Mouse (Mus musculus): ENCODE data around the gene Alyref.
"Not testable (repeated sequence)": the region's sequence is repeated elsewhere in the genome, so short reads cannot be mapped to it uniquely, and the experiment has no call there.

The Alyref gene

GRCm38 (mm10) chr11:120572752-120573584, 25.2 kb downstream of the Alyref start, which contains the start of gene P4hb:
TSS of gene P4hb (minus strand) at chr11:120573253.
- peak; percentile 99 to 100 for DNase-seq

GRCm38 (mm10) chr11:120572417-120572751, 25.8 kb downstream of the Alyref start:
- no peak for DNase-seq

DNA sequence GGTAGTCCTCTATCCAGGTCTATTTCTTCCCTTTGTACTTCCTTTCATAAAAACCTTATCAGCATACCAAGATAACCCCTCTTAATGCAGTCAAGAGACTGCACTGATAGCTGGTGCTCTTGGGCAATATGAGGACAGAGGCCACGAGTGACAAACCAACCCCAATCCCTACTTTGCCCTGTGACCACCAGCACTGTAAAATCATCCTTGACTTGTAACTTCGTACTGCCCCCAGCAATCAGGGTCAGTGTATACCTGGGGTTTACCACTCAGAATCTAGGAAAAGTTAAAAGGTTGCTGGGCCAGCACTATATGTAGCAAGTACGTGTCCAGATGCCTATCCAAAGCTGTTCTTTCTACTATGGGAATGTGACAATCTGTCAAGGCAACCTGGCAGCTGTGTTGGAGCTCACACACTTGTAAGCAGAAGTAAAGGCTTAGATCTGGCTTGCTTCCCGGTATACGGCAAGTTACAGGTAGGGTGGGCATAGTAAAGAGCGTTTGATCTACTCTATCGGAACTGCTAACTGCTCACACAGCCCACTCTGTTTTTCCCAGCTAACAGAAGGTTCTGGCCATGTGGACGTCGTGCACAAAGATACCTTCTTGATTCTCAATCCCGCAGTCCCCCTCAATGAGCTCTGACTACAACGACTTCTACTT, 26.3 kb downstream of the Alyref start:
- DNase-seq, result no peak

DNA sequence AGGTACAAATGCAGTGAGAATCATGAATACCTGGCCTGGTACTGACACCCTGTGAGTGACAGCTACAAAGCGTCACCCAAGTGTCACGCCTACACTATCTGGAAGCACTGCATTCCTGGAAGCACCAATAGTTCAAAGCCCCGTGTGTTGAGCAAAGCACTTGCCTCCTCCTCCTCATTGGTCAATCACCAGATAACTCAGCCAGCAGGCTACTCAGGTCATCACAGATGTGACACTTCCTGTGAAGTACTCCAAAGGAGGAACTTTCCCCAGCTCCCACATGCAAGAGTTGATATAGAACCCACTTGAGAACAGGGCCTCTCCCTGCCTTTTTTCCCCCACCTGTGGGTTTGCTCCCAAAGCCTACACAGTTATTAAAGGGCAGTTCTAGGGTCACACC, 27.0 kb downstream of the Alyref start:
- DNase-seq, result no peak

DNA sequence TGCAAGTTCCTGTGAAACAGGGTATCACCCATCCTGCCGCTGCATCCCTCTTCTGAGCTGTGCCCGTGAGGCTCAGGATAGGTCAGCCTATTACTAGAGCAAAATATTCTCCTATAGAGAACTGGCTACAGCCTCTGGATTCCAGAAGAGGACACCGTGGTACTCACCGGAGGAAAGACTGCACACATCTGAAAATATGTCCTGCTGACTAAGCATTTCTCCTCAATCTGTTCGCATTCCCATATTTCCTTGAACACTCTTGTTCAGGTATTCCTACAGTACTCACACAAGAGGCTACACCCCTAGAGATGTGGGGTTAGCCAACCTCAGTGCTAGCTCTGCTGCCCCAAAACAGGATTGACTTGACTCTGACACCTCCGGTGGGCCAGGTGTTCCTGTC, 29.8 kb downstream of the Alyref start:
- no peak for DNase-seq

GRCm38 (mm10) chr11:120565114-120565513, 33.1 kb downstream of the Alyref start:
- DNase-seq, result no peak

DNA sequence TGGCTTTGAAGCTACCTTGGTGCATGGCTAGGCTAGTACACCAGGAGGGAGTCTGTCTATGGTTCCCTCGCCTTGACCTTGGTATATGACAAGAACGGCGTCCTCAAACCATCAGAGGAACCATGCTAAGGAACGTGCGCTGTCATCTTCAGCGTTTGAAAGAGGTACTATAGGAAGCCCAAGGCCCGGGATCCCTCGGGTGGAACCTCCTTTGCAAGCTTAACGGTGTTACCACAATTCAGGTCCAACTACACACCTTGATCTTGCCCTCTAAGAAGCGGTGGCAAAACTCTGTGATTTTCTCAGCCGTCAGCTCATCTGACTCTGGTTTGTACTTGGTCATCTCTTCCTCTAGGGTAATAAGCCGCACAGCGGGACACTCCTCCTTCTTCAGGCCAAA, 35.2 kb downstream of the Alyref start:
- DNase-seq, result no peak

- no peak for DNase-seq
These were observed 37.0 kb downstream of the Alyref start for GRCm38 (mm10) chr11:120560952-120561728.

DNA sequence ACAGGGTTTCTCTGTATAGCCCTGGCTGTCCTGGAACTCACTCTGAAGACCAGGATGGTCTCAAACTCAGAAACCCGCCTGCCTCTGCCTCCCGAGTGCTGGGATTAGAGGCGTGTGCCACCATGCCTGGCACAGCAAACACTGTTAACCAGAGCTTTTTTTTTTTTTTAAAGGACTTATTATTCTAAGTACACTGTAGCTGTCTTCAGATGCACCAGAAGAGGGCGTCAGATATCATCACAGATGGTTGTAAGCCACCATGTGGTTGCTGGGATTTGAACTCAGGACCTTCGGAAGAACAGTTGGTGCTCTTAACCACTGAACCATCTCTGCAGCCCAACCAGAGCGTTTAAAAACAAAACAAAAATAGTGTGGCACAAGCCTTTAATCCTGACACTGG, 39.3 kb downstream of the Alyref start:
- not testable (repeated sequence) for DNase-seq

- no peak for DNase-seq
These were observed 42.9 kb downstream of the Alyref start for GRCm38 (mm10) chr11:120555260-120555659.

GRCm38 (mm10) chr11:120554834-120555233, 43.3 kb downstream of the Alyref start:
- DNase-seq, result no peak

- no peak for DNase-seq
These were observed 45.4 kb downstream of the Alyref start for GRCm38 (mm10) chr11:120552736-120553135.

GRCm38 (mm10) chr11:120550810-120551440, 47.2 kb downstream of the Alyref start, which contains the start of gene Ppp1r27:
TSS of gene Ppp1r27 (minus strand) at chr11:120551132.
- DNase-seq, result no peak

GRCm38 (mm10) chr11:120549986-120550809, 48.0 kb downstream of the Alyref start:
- no peak for DNase-seq

DNA sequence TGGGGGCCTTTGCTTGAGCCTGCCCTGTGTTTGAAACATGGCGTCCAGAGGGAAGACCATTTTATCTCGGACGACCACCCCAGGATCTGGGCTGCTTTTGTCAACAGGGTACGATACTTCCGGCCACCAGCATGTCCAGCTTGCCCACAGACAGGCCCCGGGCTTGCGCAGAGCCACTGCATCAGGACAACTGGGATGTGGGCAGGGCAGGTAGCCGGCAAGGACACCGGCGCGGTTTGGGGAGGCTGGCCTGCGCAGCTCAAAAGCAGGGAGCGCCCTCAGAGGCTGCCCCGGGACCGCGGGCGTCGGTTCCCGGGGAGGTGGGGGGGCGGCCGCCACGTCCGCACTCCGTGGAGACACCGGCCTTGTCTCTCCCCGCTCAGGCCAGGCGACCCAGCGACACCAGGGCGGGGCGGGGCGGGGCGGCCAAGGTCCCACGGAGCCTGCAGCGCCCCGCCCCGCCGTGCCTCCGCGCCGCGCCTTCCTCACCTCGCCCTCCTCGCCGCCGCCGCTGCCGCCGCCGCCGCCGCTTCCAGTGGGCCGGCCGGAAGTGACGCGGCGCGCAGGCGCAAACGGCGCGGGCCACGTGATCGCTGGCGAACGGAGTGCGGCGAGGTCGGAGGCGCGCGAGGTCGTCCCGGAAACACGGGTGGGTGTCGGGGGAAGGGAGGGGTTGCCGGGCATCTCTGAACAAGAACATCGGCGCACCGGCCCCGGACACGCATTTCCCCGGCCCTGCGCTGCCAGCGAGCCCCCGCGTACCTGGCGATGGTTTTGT, 48.8 kb downstream of the Alyref start, which contains the start of gene Mcrip1:
TSS of gene Mcrip1 (minus strand) at position 560 of the 778 bp plus-strand sequence.
- DNase-seq, result peak; percentile 93 to 96

DNA sequence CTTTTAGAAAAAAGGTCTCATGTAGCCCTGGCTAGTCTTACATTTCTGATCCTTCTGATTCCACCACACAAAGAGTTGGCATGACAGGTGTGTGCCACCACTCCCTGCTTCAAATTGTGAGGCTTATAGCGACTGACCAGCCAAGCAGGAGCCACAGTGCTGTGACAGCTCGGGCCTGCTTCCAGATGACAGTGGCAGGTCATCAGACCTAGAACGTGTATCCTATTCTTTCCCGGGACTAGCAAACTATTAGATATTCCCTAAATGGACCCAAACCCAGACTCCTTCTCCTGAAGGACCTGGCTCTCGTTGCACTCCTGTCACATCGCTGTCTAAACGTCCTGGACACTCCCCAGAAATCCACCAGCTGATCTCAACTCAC, 49.4 kb downstream of the Alyref start:
- DNase-seq, result no peak

DNA sequence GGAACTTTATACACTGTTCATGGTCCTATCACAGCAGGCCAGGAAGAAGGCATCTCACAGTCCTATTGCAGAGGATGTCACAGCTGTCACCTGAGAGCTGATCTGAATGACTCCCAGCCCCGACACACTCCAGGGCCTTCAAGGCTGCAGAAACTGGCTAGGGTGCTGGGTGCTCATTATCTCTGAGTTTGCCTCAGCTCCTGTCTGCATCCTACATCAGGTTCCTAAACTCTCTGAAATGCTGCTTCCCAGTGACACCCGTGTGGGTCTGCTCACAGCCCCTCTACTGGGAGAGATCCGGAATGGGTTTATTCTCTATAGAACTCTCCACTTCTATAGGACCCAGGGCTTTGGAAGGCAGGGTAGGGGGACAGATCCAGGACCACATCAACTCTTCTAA, 50.0 kb downstream of the Alyref start:
- no peak for DNase-seq

GRCm38 (mm10) chr11:120547469-120547868, 50.7 kb downstream of the Alyref start:
- DNase-seq, result no peak

- no peak for DNase-seq
These were observed 52.2 kb downstream of the Alyref start for GRCm38 (mm10) chr11:120545964-120546363.

GRCm38 (mm10) chr11:120542376-120542775, 55.8 kb downstream of the Alyref start:
- no peak for DNase-seq
